Mouse (Mus musculus) heart, adult 2 months (tissue): ENCODE measurements around the gene Gm20388. TPM values are rescaled to one million over a fixed set of nuclear protein-coding genes. Genes with fewer than 3 reads are reported as not detected.

ENCODE experiments used
- DNase-seq, 2 experiments: peaks; one replicate each; pipeline ENCODE4 v3.0.0; 2021
- H3K27ac ChIP-seq: fragments of 200-600 bp; 2 replicates; pipeline ENCODE4 v1.8.1; 2022
- H3K27me3 ChIP-seq: fragments of 200-500 bp; 2 replicates; pipeline ENCODE4 v1.6.1; 2012; ENCODE audit warnings: mild to moderate bottlenecking, low read length, inconsistent platforms, mixed read lengths; ENCODE audit not compliant: control insufficient read depth, insufficient read depth
- H3K36me3 ChIP-seq: fragments of 200-500 bp; 2 replicates; pipeline ENCODE4 v1.6.1; 2012; ENCODE audit warnings: low read length, inconsistent platforms; ENCODE audit not compliant: control insufficient read depth, insufficient read depth
- H3K4me1 ChIP-seq: fragments of 200-500 bp; 2 replicates; pipeline ENCODE4 v1.6.1; 2011; ENCODE audit warnings: low read length; ENCODE audit not compliant: control insufficient read depth, insufficient read depth
- H3K4me3 ChIP-seq: fragments of 200-600 bp; 2 replicates; pipeline ENCODE4 v1.8.1; 2022
- H3K79me2 ChIP-seq: fragments of 200-500 bp; replicated peaks from 2 replicates; pipeline ENCODE4 v1.6.1; 2012; ENCODE audit warnings: mild to moderate bottlenecking, inconsistent platforms, low read length, moderate library complexity, mixed read lengths; ENCODE audit not compliant: control insufficient read depth, insufficient read depth
- H3K9ac ChIP-seq: fragments of 200-500 bp; 2 replicates; pipeline ENCODE4 v1.6.1; 2012; ENCODE audit warnings: low read depth, mild to moderate bottlenecking, control low read depth, inconsistent platforms, low read length, mixed read lengths
- CTCF ChIP-seq: fragments of 200-600 bp; IDR thresholded peaks from 2 replicates; pipeline ENCODE4 v1.8.1; 2022; ENCODE audit warnings: antibody characterized with exemption, mild to moderate bottlenecking, moderate library complexity
- EP300 ChIP-seq: fragments of 200-500 bp; IDR thresholded peaks from 2 replicates; pipeline ENCODE4 v1.6.1; 2011; ENCODE audit warnings: low read depth, low read length, control low read depth; ENCODE audit not compliant: insufficient read depth
- POLR2A ChIP-seq: fragments of 200-500 bp; IDR thresholded peaks from 2 replicates; pipeline ENCODE4 v1.6.1; 2011; ENCODE audit warnings: mild to moderate bottlenecking, low read depth, low read length, control low read depth; ENCODE audit not compliant: insufficient read depth
- WGBS: fragments of 180-500 bp; shearing (Covaris S2); methylation state at CpG from one replicate; pipeline ENCODE4 v1.1.7; 2018; 5-methylcytosine and 5-hydroxymethylcytosine counted together
- intact Hi-C: fragments of 180-260 bp; cut with DNase I; formaldehyde crosslinking; loops from one replicate; pipeline ENCODE4 v1.15.1; 2025
- polyA plus RNA-seq: library from polyadenylated mRNA; depleted of rRNA; stranded (reverse); fragments of >200 nt; gene quantifications from 2 replicates; pipeline ENCODE4 v1.2.3, GENCODE M21; 2012
- total RNA-seq, 2 experiments: library from RNA; stranded (reverse); gene quantifications; 2 replicates each; pipeline ENCODE4 v1.2.3; 2021

Gm20388 gene
- total and polyA plus RNA-seq, 3 experiments = 1.8 to 32.3 TPM; not detected in 1

GRCm38 (mm10) chr8:120051908-120052307 lies 141.3 kb downstream of the Gm20388 start:
- Histone ChIP-seq H3K79me2 (no peaks in the 10 kb centered on the region), H3K4me3 (no peak overlapping the region), H3K9ac (no peak overlapping the region), H3K27ac (peak overlapping the region; percentile 53; the same call in 1 of the 2 replicates), H3K4me1 (peaks cover 4% of the 10 kb centered on the region), H3K27me3 (no peaks in the 10 kb centered on the region), H3K36me3 (no peaks in the 10 kb centered on the region)
- TF ChIP-seq POLR2A (no peak), EP300 (no peak), CTCF (no peak)
- WGBS = 96% methylated on average over 4 of the region's 4 CpGs
- no peak for DNase-seq
- intact Hi-C loops = no loop called here

GRCm38 (mm10) chr8:120052318-120052717 lies 141.7 kb downstream of the Gm20388 start:
- Histone ChIP-seq H3K79me2 (no peaks in the 10 kb centered on the region), H3K4me3 (no peak overlapping the region), H3K27me3 (no peaks in the 10 kb centered on the region), H3K36me3 (no peaks in the 10 kb centered on the region), H3K27ac (peak overlapping the region; percentile 11; the same call in 1 of the 2 replicates), H3K9ac (no peak overlapping the region), H3K4me1 (peaks cover 3% of the 10 kb centered on the region)
- intact Hi-C loops = no loop called here
- TF ChIP-seq POLR2A = no peak
- no peak for TF ChIP-seq CTCF
- no peak for TF ChIP-seq EP300
- no peak for DNase-seq
- WGBS = 79% methylated on average over 8 of the region's 8 CpGs

- WGBS = 81% methylated on average over 3 of the region's 3 CpGs
- no peak for DNase-seq
- peaks cover 3% of the 10 kb centered on the region for H3K4me1 ChIP-seq
- TF ChIP-seq POLR2A = no peak
- TF ChIP-seq CTCF = no peak
- no peak overlapping the region for H3K4me3 ChIP-seq
- no peaks in the 10 kb centered on the region for H3K36me3 ChIP-seq
- no peak overlapping the region for H3K9ac ChIP-seq
- H3K27me3 ChIP-seq = no peaks in the 10 kb centered on the region
- H3K27ac ChIP-seq = no peak overlapping the region
- no peaks in the 10 kb centered on the region for H3K79me2 ChIP-seq
- intact Hi-C loops = no loop called here
Observed at GRCm38 (mm10) chr8:120054833-120055232, 144.2 kb downstream of the Gm20388 start.

GRCm38 (mm10) chr8:120057078-120057477 lies 146.4 kb downstream of the Gm20388 start:
- Histone ChIP-seq H3K4me3 (no peak overlapping the region), H3K36me3 (no peaks in the 10 kb centered on the region), H3K27ac (peak overlapping the region; percentile 45), H3K9ac (no peak overlapping the region), H3K27me3 (no peaks in the 10 kb centered on the region), H3K79me2 (no peaks in the 10 kb centered on the region), H3K4me1 (peaks cover 1% of the 10 kb centered on the region)
- intact Hi-C loops = no loop called here
- TF ChIP-seq EP300 = peak; percentile 91; the same call in 1 of the 2 replicates
- TF ChIP-seq CTCF = no peak
- TF ChIP-seq POLR2A = no peak
- peak in 1 of 2 experiments; percentile 51 for DNase-seq
- WGBS = 59% methylated on average over 2 of the region's 2 CpGs

- WGBS = 87% methylated on average over 14 of the region's 14 CpGs
- intact Hi-C loops = no loop called here
- no peak for TF ChIP-seq EP300
- TF ChIP-seq POLR2A = no peak
- TF ChIP-seq CTCF = no peak
- Histone ChIP-seq H3K4me3 (no peak overlapping the region), H3K4me1 (no peaks in the 10 kb centered on the region; the same call in 1 of the 2 replicates), H3K79me2 (no peaks in the 10 kb centered on the region), H3K27me3 (no peaks in the 10 kb centered on the region), H3K9ac (no peak overlapping the region), H3K27ac (no peak overlapping the region), H3K36me3 (no peaks in the 10 kb centered on the region)
- DNase-seq = no peak
Observed at GRCm38 (mm10) chr8:120062742-120063141, 152.1 kb downstream of the Gm20388 start.

- DNase-seq = no peak
- Histone ChIP-seq H3K27ac (no peak overlapping the region), H3K9ac (no peak overlapping the region), H3K4me3 (no peak overlapping the region), H3K36me3 (no peaks in the 10 kb centered on the region), H3K79me2 (no peaks in the 10 kb centered on the region), H3K27me3 (no peaks in the 10 kb centered on the region), H3K4me1 (peaks cover 4% of the 10 kb centered on the region)
- TF ChIP-seq CTCF (no peak), POLR2A (no peak), EP300 (no peak)
- intact Hi-C loops = no loop called here
- WGBS = 62% methylated on average over 3 of the region's 3 CpGs
Observed at GRCm38 (mm10) chr8:120063326-120063725, 152.7 kb downstream of the Gm20388 start.

- no peak overlapping the region for H3K27ac ChIP-seq
- H3K36me3 ChIP-seq = no peaks in the 10 kb centered on the region
- no peaks in the 10 kb centered on the region for H3K27me3 ChIP-seq
- no peak for DNase-seq
- intact Hi-C loops = no loop called here
- H3K4me3 ChIP-seq = no peak overlapping the region
- H3K79me2 ChIP-seq = no peaks in the 10 kb centered on the region
- TF ChIP-seq EP300 (no peak), POLR2A (no peak), CTCF (no peak)
- WGBS = 96% methylated on average over 8 of the region's 8 CpGs
- H3K4me1 ChIP-seq = peaks cover 6% of the 10 kb centered on the region
- H3K9ac ChIP-seq = no peak overlapping the region
Observed at GRCm38 (mm10) chr8:120065611-120066010, 155.0 kb downstream of the Gm20388 start.
